Mouse (Mus musculus) ES-Bruce4 (cell line): Measurements from ENCODE around the gene Gm17416. TPM values are rescaled to one million over a fixed set of nuclear protein-coding genes. Genes with fewer than 3 reads are reported as not detected.

ENCODE experiments used
- H3K27ac ChIP-seq: 2 replicates; pipeline ENCODE4 v1.5.1; 2012; ENCODE audit warnings: low read length, inconsistent platforms; ENCODE audit not compliant: insufficient read depth
- H3K27me3 ChIP-seq: 2 replicates; pipeline ENCODE4 v1.6.1; 2012; ENCODE audit warnings: mild to moderate bottlenecking, low read length, inconsistent platforms; ENCODE audit not compliant: control insufficient read depth, poor library complexity, insufficient read depth, severe bottlenecking
- H3K36me3 ChIP-seq: 2 replicates; pipeline ENCODE4 v1.6.1; 2012; ENCODE audit warnings: inconsistent platforms, mild to moderate bottlenecking, low read length, moderate library complexity; ENCODE audit not compliant: control insufficient read depth, poor library complexity, insufficient read depth, severe bottlenecking
- H3K4me1 ChIP-seq: one replicate; pipeline ENCODE4 v1.8.1; 2011; ENCODE audit warnings: low read length; ENCODE audit not compliant: control insufficient read depth, insufficient read depth
- H3K4me3 ChIP-seq: 2 replicates; pipeline ENCODE4 v1.5.1; 2011; ENCODE audit warnings: low read depth, mild to moderate bottlenecking, low read length
- H3K9ac ChIP-seq: 2 replicates; pipeline ENCODE4 v1.6.1; 2012; ENCODE audit warnings: low read depth, mild to moderate bottlenecking, inconsistent platforms; ENCODE audit not compliant: poor library complexity, severe bottlenecking
- H3K9me3 ChIP-seq: replicated peaks from 2 replicates; pipeline ENCODE4 v1.6.1; 2012; ENCODE audit warnings: mild to moderate bottlenecking, low read length, inconsistent platforms; ENCODE audit not compliant: control insufficient read depth, poor library complexity, insufficient read depth, severe bottlenecking
- CTCF ChIP-seq: IDR thresholded peaks from one replicate; pipeline ENCODE4 v1.8.1; 2011; ENCODE audit warnings: low read depth, low read length
- EP300 ChIP-seq: IDR thresholded peaks from 2 replicates; pipeline ENCODE4 v1.6.1; 2011; ENCODE audit warnings: low read depth, low read length; ENCODE audit not compliant: insufficient read depth
- POLR2A ChIP-seq: IDR thresholded peaks from one replicate; pipeline ENCODE4 v1.8.1; 2011; ENCODE audit warnings: low read length; ENCODE audit not compliant: insufficient read depth
- polyA plus RNA-seq: library from polyadenylated mRNA; stranded (reverse); fragments of >200 nt; gene quantifications from 2 replicates; pipeline ENCODE4 v1.2.4, GENCODE M21; 2011; ENCODE audit warnings: low read depth; ENCODE audit not compliant: missing spikeins, insufficient read depth, insufficient read length

The Gm17416 gene
- polyA plus RNA-seq, 1 experiment: not detected

- Histone ChIP-seq H3K9ac (no peak overlapping the region), H3K36me3 (no peaks in the 10 kb centered on the region), H3K4me3 (no peak overlapping the region), H3K27me3 (no peaks in the 10 kb centered on the region), H3K27ac (no peak overlapping the region), H3K4me1 (no peaks in the 10 kb centered on the region), H3K9me3 (no peaks in the 10 kb centered on the region)
- no peak for TF ChIP-seq CTCF
- no peak for TF ChIP-seq EP300
- no peak for TF ChIP-seq POLR2A
These were observed 21.0 kb upstream of the Gm17416 start for GRCm38 (mm10) chr2:152548124-152548523.

GRCm38 (mm10) chr2:152553774-152554423, 15.2 kb upstream of the Gm17416 start:
- H3K9me3 ChIP-seq: no peaks in the 10 kb centered on the region
- 0 out of 2 replicates have a peak, but pooled peaks cover 2% of the 10 kb centered on the region for H3K27me3 ChIP-seq
- TF ChIP-seq CTCF (peak; percentile 63), EP300 (no peak)
- H3K4me3 ChIP-seq: no peak overlapping the region
- no peak overlapping the region for H3K9ac ChIP-seq
- no peak overlapping the region for H3K27ac ChIP-seq
- no peaks in the 10 kb centered on the region for H3K36me3 ChIP-seq
- no peaks in the 10 kb centered on the region for H3K4me1 ChIP-seq

- H3K36me3 ChIP-seq: no peaks in the 10 kb centered on the region
- no peak overlapping the region for H3K27ac ChIP-seq
- no peak overlapping the region for H3K9ac ChIP-seq
- 0 out of 2 replicates have a peak, but pooled peaks cover 2% of the 10 kb centered on the region for H3K27me3 ChIP-seq
- H3K9me3 ChIP-seq: no peaks in the 10 kb centered on the region
- no peaks in the 10 kb centered on the region for H3K4me1 ChIP-seq
- no peak overlapping the region for H3K4me3 ChIP-seq
- no peak for TF ChIP-seq CTCF
- no peak for TF ChIP-seq EP300
- TF ChIP-seq POLR2A: no peak
These were observed 12.5 kb upstream of the Gm17416 start for GRCm38 (mm10) chr2:152556655-152557054.

- Histone ChIP-seq H3K36me3 (no peaks in the 10 kb centered on the region), H3K9me3 (no peaks in the 10 kb centered on the region), H3K9ac (no peak overlapping the region), H3K4me1 (no peaks in the 10 kb centered on the region), H3K4me3 (no peak overlapping the region), H3K27ac (no peak overlapping the region), H3K27me3 (no peaks in the 10 kb centered on the region)
- TF ChIP-seq CTCF (no peak), EP300 (no peak), POLR2A (no peak)
These were observed 743 bp downstream of the Gm17416 start for GRCm38 (mm10) chr2:152569881-152570280.

GRCm38 (mm10) chr2:152570313-152570712, 1.2 kb downstream of the Gm17416 start:
- Histone ChIP-seq H3K4me3 (no peak overlapping the region), H3K9ac (no peak overlapping the region), H3K9me3 (no peaks in the 10 kb centered on the region), H3K4me1 (no peaks in the 10 kb centered on the region), H3K36me3 (no peaks in the 10 kb centered on the region), H3K27me3 (no peaks in the 10 kb centered on the region), H3K27ac (no peak overlapping the region)
- TF ChIP-seq EP300 (no peak), POLR2A (no peak), CTCF (no peak)

GRCm38 (mm10) chr2:152572114-152572794, 3.1 kb downstream of the Gm17416 start, which contains the start of gene Defb21:
Defb21 (plus strand) TSS chr2:152572744.
- Histone ChIP-seq H3K4me1 (no peaks in the 10 kb centered on the region), H3K9me3 (no peaks in the 10 kb centered on the region), H3K4me3 (no peak within 1 kb of the TSS), H3K36me3 (no peaks in the 10 kb centered on the region), H3K27ac (no peak within 1 kb of the TSS), H3K27me3 (no peaks in the 10 kb centered on the region), H3K9ac (no peak within 1 kb of the TSS)
- no peak for TF ChIP-seq POLR2A
- TF ChIP-seq CTCF: peak; percentile 70
